Mouse (Mus musculus) lung, postnatal 0 days (tissue): Measurements from ENCODE around the gene Aldh1a7. TPM values are rescaled to one million over a fixed set of nuclear protein-coding genes. Genes with fewer than 3 reads are reported as not detected.

Experiments used
- ATAC-seq: fragments of 200-750 bp; cut with Nextera tagmentation; 2 replicates; pipeline ENCODE4 v1.8.0; 2017; ENCODE audit warnings: moderate library complexity
- DNase-seq: peaks from one replicate; pipeline ENCODE4 v3.0.0-alpha.2; 2016; ENCODE audit warnings: low spot score
- H3K27ac ChIP-seq: fragments of 300-500 bp; sonication (generic); 2 replicates; pipeline ENCODE4 v1.5.1; 2014; ENCODE audit warnings: antibody characterized with exemption, mild to moderate bottlenecking, low read length, mixed read lengths
- H3K27me3 ChIP-seq: fragments of 300-500 bp; sonication (generic); replicated peaks from 2 replicates; pipeline ENCODE4 v1.6.1; 2014; ENCODE audit warnings: low read length, mixed read lengths; ENCODE audit not compliant: insufficient read depth
- H3K36me3 ChIP-seq: fragments of 300-500 bp; sonication (generic); 2 replicates; pipeline ENCODE4 v1.6.1; 2014; ENCODE audit warnings: low read length, mixed read lengths; ENCODE audit not compliant: insufficient read depth
- H3K4me1 ChIP-seq: fragments of 300-500 bp; sonication (generic); 2 replicates; pipeline ENCODE4 v1.6.1; 2014; ENCODE audit warnings: antibody characterized with exemption, low read depth, low read length, mixed read lengths; ENCODE audit not compliant: insufficient read depth
- H3K4me2 ChIP-seq: fragments of 300-500 bp; sonication (generic); replicated peaks from 2 replicates; pipeline ENCODE4 v1.6.1; 2014; ENCODE audit warnings: low read depth, mild to moderate bottlenecking, low read length, moderate library complexity, mixed read lengths
- H3K4me3 ChIP-seq: fragments of 300-500 bp; sonication (generic); 2 replicates; pipeline ENCODE4 v1.5.1; 2014; ENCODE audit warnings: low read depth, low read length
- H3K9ac ChIP-seq: fragments of 300-500 bp; sonication (generic); replicated peaks from 2 replicates; pipeline ENCODE4 v1.6.1; 2014; ENCODE audit warnings: low read depth, mild to moderate bottlenecking
- H3K9me3 ChIP-seq: fragments of 300-500 bp; sonication (generic); 2 replicates; pipeline ENCODE4 v1.6.1; 2016; ENCODE audit warnings: low read length, mixed read lengths
- CTCF ChIP-seq: IDR thresholded peaks from 2 replicates; pipeline ENCODE4 v1.5.1; 2016; ENCODE audit warnings: antibody characterized with exemption, mild to moderate bottlenecking
- EP300 ChIP-seq: IDR thresholded peaks from 2 replicates; pipeline ENCODE4 v1.6.1; 2016; ENCODE audit warnings: antibody characterized with exemption, mild to moderate bottlenecking, control low read depth
- WGBS: fragments of 180-500 bp; shearing (Covaris S2); extraction: QIAGEN DNeasy Blood & Tissue Kit; methylation state at CpG from one replicate; pipeline ENCODE4 v1.1.7; 2014; 5-methylcytosine and 5-hydroxymethylcytosine counted together
- polyA plus RNA-seq: library from polyadenylated mRNA; unstranded; fragments of >200 nt; fragmentation: Nextera tagmentation; extraction: Ambion mirVana; gene quantifications from 2 replicates; pipeline ENCODE4 v1.2.1, GENCODE M21; 2015

Aldh1a7 gene
- polyA plus RNA-seq, 1 experiment from 2014 or later: 62.4 TPM

- Histone ChIP-seq H3K36me3 (no peaks in the 10 kb centered on the region), H3K4me3 (no peak overlapping the region), H3K27me3 (no peaks in the 10 kb centered on the region), H3K27ac (no peak overlapping the region), H3K9me3 (no peaks in the 10 kb centered on the region), H3K9ac (no peak overlapping the region), H3K4me1 (no peaks in the 10 kb centered on the region), H3K4me2 (no peak overlapping the region)
- no peak for TF ChIP-seq EP300
- no peak for TF ChIP-seq CTCF
- ATAC-seq (no peak), DNase-seq (no peak)
These were observed 20.2 kb downstream of the Aldh1a7 start for GRCm38 (mm10) chr19:20707159-20707558.

- Histone ChIP-seq H3K4me3 (no peak overlapping the region), H3K4me2 (no peak overlapping the region), H3K27me3 (no peaks in the 10 kb centered on the region), H3K27ac (no peak overlapping the region), H3K36me3 (no peaks in the 10 kb centered on the region), H3K9ac (no peak overlapping the region), H3K9me3 (no peaks in the 10 kb centered on the region), H3K4me1 (no peaks in the 10 kb centered on the region)
- 71% methylated on average over 4 of the region's 4 CpGs for WGBS
- DNase-seq (no peak), ATAC-seq (no peak)
- TF ChIP-seq EP300 (no peak), CTCF (no peak)
These were observed 20.6 kb downstream of the Aldh1a7 start for GRCm38 (mm10) chr19:20706747-20707146.

GRCm38 (mm10) chr19:20702074-20702473 lies 25.3 kb downstream of the Aldh1a7 start:
- no peak overlapping the region for H3K4me3 ChIP-seq
- no peaks in the 10 kb centered on the region for H3K9me3 ChIP-seq
- no peaks in the 10 kb centered on the region for H3K36me3 ChIP-seq
- no peak overlapping the region for H3K9ac ChIP-seq
- 76% methylated on average over 3 of the region's 3 CpGs for WGBS
- no peak overlapping the region for H3K27ac ChIP-seq
- no peaks in the 10 kb centered on the region for H3K27me3 ChIP-seq
- no peak for DNase-seq
- H3K4me2 ChIP-seq: no peak overlapping the region
- no peak for ATAC-seq
- H3K4me1 ChIP-seq: no peaks in the 10 kb centered on the region
- no peak for TF ChIP-seq CTCF
- TF ChIP-seq EP300: no peak

- Histone ChIP-seq H3K4me3 (no peak overlapping the region), H3K4me2 (no peak overlapping the region), H3K27ac (no peak overlapping the region), H3K27me3 (no peaks in the 10 kb centered on the region), H3K36me3 (no peaks in the 10 kb centered on the region), H3K9ac (no peak overlapping the region), H3K4me1 (no peaks in the 10 kb centered on the region), H3K9me3 (no peaks in the 10 kb centered on the region)
- 81% methylated on average over 3 of the region's 3 CpGs for WGBS
- DNase-seq: no peak
- TF ChIP-seq EP300 (no peak), CTCF (no peak)
- no peak for ATAC-seq
These were observed 49.5 kb downstream of the Aldh1a7 start for GRCm38 (mm10) chr19:20677697-20678355.

- Histone ChIP-seq H3K4me2 (no peak overlapping the region), H3K9me3 (no peaks in the 10 kb centered on the region), H3K4me3 (no peak overlapping the region), H3K27ac (no peak overlapping the region), H3K9ac (no peak overlapping the region), H3K27me3 (no peaks in the 10 kb centered on the region), H3K4me1 (no peaks in the 10 kb centered on the region), H3K36me3 (no peaks in the 10 kb centered on the region)
- ATAC-seq (no peak; the same call in 1 of the 2 replicates), DNase-seq (no peak)
- TF ChIP-seq EP300 (no peak), CTCF (no peak)
- 33% methylated on average over 3 of the region's 3 CpGs for WGBS
These were observed 73.1 kb downstream of the Aldh1a7 start for GRCm38 (mm10) chr19:20654141-20654873.

- Histone ChIP-seq H3K27ac (no peak overlapping the region), H3K27me3 (no peaks in the 10 kb centered on the region), H3K9me3 (no peaks in the 10 kb centered on the region), H3K9ac (no peak overlapping the region), H3K36me3 (no peaks in the 10 kb centered on the region), H3K4me2 (no peak overlapping the region), H3K4me1 (no peaks in the 10 kb centered on the region), H3K4me3 (no peak overlapping the region)
- WGBS: 54% methylated on average over 1 of the region's 1 CpGs
- no peak for TF ChIP-seq CTCF
- TF ChIP-seq EP300: no peak
- no peak for ATAC-seq
- DNase-seq: no peak
These were observed 74.2 kb downstream of the Aldh1a7 start for GRCm38 (mm10) chr19:20653082-20653676.
